Mouse (Mus musculus) urinary bladder, adult 2 months (tissue): Measurements from ENCODE around the gene Bpi. TPM values are rescaled to one million over a fixed set of nuclear protein-coding genes. Genes with fewer than 3 reads are reported as not detected.

Experiments used
- DNase-seq: peaks from one replicate; pipeline ENCODE4 v3.0.0; 2022; ENCODE audit warnings: low spot score
- polyA plus RNA-seq: library from polyadenylated mRNA; depleted of rRNA; stranded (reverse); fragments of >200 nt; gene quantifications from 2 replicates; pipeline ENCODE4 v1.2.3, GENCODE M21; 2012; rRNA removed

Bpi gene
- polyA plus RNA-seq, 1 experiment: not detected

DNA sequence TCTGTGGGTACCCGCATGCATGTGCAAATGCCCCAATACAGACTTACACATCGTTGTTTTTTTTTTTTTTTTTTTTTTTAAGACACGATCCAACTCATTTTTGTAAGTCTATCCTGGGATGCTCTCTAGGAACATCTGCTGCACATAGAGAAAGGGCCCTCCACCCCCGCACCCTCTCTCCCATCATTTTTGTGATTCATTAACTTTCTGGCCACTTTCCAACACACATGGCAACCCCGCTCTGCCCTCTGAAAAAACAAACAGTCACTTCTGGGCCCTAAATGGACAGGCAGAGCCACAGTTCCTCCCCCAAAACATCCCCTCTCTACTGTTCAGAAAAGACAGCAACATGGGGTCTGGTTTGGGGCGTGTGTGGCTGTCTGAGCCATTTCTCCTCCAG, 27.8 kb downstream of the Bpi start:
- DNase-seq: no peak

DNA sequence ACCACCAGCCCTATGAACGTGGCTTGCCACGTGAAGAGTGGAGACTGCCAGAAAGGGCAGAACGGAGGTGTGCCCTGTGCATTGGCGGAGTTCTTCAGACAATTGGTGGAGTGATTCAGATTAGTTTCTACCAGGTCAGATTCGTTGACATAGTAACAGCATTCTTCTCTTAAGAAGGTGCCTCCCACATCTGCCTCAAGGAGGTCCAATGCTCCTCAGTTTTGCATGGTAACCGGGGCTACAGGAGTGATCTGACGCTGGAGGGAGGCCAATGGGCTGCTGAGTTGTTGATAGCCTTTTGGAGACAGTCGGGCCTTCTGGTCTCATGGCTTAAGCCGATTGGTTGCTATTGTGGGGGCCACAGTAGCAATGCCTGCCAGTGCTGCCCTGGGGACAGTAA, 37.8 kb downstream of the Bpi start:
- DNase-seq: no peak

DNA sequence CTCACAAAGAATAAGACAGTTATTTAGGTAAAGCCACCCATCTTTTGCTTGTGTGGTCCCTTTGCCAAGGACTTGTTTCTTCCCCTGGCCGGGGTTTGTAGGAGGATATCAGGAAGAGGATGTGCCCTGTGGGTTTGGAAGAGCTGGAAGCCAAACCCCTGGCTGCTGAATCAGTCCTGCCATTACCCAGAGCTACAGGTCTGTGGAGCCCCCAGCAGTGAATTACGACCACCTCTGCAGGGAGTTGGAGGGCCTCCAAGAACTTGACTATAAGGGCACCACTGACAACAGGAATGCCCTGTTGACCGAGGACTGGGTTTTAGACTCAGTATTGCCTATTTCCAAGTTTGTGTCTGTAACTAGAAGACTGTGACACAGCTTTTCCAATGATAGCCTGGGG, 41.3 kb downstream of the Bpi start:
- no peak for DNase-seq

GRCm38 (mm10) chr2:158299731-158300130, 41.8 kb downstream of the Bpi start:
- DNase-seq: no peak

- DNase-seq: no peak
These were observed 44.9 kb downstream of the Bpi start for GRCm38 (mm10) chr2:158302807-158303206.

- no peak for DNase-seq
These were observed 48.2 kb downstream of the Bpi start, which contains the start of gene Lbp for GRCm38 (mm10) chr2:158305948-158306695. Gene Lbp (plus strand): TSS chr2:158306493.

DNA sequence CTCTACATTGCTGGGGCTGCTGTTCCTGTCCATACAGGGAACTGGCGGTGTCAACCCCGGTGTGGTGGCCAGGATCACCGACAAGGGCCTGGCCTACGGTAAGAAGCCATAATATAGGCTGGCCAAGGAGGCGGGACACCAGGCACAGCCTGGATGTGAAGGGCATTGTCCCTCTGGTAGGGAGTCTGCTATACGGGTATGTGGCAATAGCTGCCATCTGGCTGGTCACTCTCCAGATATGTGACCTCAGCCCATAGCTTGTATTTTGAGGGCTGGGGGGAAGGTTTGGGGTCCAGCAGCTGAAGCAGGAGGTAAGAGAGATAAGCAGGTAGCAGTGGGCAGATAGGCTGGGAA, 48.8 kb downstream of the Bpi start:
- no peak for DNase-seq

- DNase-seq: no peak
These were observed 50.4 kb downstream of the Bpi start for GRCm38 (mm10) chr2:158308276-158308675.

GRCm38 (mm10) chr2:158313089-158313488, 55.2 kb downstream of the Bpi start:
- DNase-seq: no peak

DNA sequence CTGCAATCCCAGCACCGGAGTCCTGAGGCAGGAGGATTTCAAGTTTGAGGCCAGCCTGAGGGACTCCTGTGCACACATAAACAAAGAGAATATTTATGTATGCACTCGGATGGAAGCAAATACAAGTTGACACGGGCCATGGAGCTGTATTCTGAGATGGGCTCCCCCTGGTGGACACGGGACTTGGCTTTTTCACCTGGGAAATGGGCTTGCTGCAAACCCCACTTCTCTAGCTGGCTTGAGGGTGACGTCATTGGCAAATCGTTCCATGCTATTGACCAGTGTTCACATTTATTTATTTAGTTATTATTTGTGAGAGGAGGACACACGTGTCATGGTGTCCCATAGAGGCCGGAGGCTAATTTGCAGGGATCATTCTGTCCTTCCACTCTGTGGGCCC, 58.5 kb downstream of the Bpi start:
- DNase-seq: no peak

GRCm38 (mm10) chr2:158317026-158317425, 59.1 kb downstream of the Bpi start:
- no peak for DNase-seq

DNA sequence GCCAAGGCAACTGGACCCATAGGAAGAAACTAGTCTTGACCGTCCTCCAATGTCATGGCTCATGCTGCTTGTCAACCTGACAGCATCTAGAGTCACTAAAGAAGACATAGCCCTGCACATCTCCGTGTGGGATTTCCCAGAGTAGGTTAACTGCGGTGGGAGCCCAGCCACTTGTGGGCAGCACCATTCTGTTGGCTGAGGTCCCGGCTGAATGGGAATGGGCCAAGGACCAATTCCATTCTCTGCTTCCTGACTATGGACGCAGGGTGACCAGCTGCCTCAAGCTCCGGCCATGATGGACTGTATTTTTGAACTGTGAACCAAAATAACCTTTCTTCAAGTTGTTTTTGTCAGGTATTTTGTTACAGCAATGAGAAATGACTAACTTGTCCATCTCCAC, 63.7 kb downstream of the Bpi start:
- DNase-seq: no peak

- DNase-seq: no peak
These were observed 65.0 kb downstream of the Bpi start for GRCm38 (mm10) chr2:158322845-158323244.

GRCm38 (mm10) chr2:158324531-158325190, 66.8 kb downstream of the Bpi start:
- no peak for DNase-seq

- no peak for DNase-seq
These were observed 67.7 kb downstream of the Bpi start for GRCm38 (mm10) chr2:158325609-158326008.

Other genes with a start within 250 kb of the Bpi start
- 19.6 and 20.8 TPM in 2 replicates for gene Tti1, start 229.7 kb upstream of the Bpi start, polyA plus RNA-seq
- gene Rprd1b, start 229.6 kb upstream of the Bpi start, polyA plus RNA-seq: 17.7 and 18.5 TPM in 2 replicates
- gene Tgm2, start 111.7 kb upstream of the Bpi start, polyA plus RNA-seq: 218 and 272 TPM in 2 replicates
- gene D630003M21Rik, start 28.9 kb upstream of the Bpi start, polyA plus RNA-seq: 1.9 and 2.5 TPM in 2 replicates
- 107 and 122 TPM in 2 replicates for gene Lbp, start 48.4 kb downstream of the Bpi start, polyA plus RNA-seq
- gene Snhg11, start 117.5 kb downstream of the Bpi start, polyA plus RNA-seq: 42.5 and 79.4 TPM in 2 replicates
- 25.8 and 25.9 TPM in 2 replicates for gene Ralgapb, start 151.8 kb downstream of the Bpi start, polyA plus RNA-seq
- gene Adig, start 244.5 kb downstream of the Bpi start, polyA plus RNA-seq: 4.7 and 9.4 TPM in 2 replicates